9 mouse cellular contexts compared by ENCODE assay signal in genomic region chr14:76818256-76819010, GRCm38 (mm10).
DNase-seq lines count a peak whose midpoint lies in the region; TF ChIP-seq lines count a peak whose summit lies in the region.
"Had no signal": no experiment of that assay in that cellular context is flagged by ENCODE, and none has a peak within 500 bp of the region (broad histone marks: within the 10 kb centered on the region; RNA-seq: fewer than 3 reads in every experiment).

No protein-coding gene starts in this region.

- 53% methylated on average over 10 of the region's 10 CpGs for WGBS in kidney, adult 2 months

- peaks cover 38% of the 10 kb centered on the region for H3K4me1 ChIP-seq in kidney, adult 2 months (ENCODE audit: control insufficient read depth, insufficient read depth, low read length)

- no peak for TF ChIP-seq POLR2A in kidney, adult 2 months (IDR thresholded peaks at IDR 0.05; ENCODE audit: low read depth, low read length)

- no peak for TF ChIP-seq CTCF in kidney, adult 2 months (conservative IDR thresholded peaks at IDR 0.05; ENCODE audit: insufficient read depth, insufficient read length, low read depth, low read length)

- H3K36me3 ChIP-seq in kidney, adult 2 months (ENCODE audit: control insufficient read depth, insufficient read depth, low read length), result no peaks in the 10 kb centered on the region
- H3K36me3 ChIP-seq: embryonic facial prominence, embryonic 12.5 days had no signal

- DNase-seq in adrenal gland, postnatal 14 days, result peak; percentile 27
- DNase-seq in adrenal gland, postnatal 4 days (ENCODE audit: low spot score in 2 of 2), result no peak
- DNase-seq in CD4-positive helper T cell, adult 2 months (ENCODE audit: low read depth, low spot score), result peak; percentile 9
- peak; percentile 47 for DNase-seq in kidney, adult 2 months
- peak; percentile 80 to 88 for DNase-seq in lung, adult 18-20 months
- no peak for DNase-seq in spleen, adult 12 weeks (ENCODE audit: low spot score)
- no peak for DNase-seq in adrenal gland, postnatal 25 days
- no peak for DNase-seq in left cerebral cortex, adult 8-10 months (ENCODE audit: low spot score in 2 of 2)

- no peak overlapping the region for H3K4me3 ChIP-seq in kidney, adult 2 months (ENCODE audit: insufficient read depth, low read depth, low read length)
- H3K4me3 ChIP-seq: embryonic facial prominence, embryonic 12.5 days had no signal

- peak overlapping the region; percentile 10 for H3K27ac ChIP-seq in kidney, adult 2 months (ENCODE audit: insufficient read depth, low read depth, low read length)
- H3K27ac ChIP-seq: embryonic facial prominence, embryonic 12.5 days had no signal

- no peaks in the 10 kb centered on the region for H3K27me3 ChIP-seq in kidney, adult 2 months (replicated peaks; ENCODE audit: control insufficient read depth, insufficient read depth, low read length)
- H3K27me3 ChIP-seq: embryonic facial prominence, embryonic 12.5 days had no signal

Comparison
In these comparisons a context has a peak if more than half of its experiments do, and no peak if none do; other contexts are left out.
1. DNase-seq: peak in adrenal gland, postnatal 14 days (single experiment), CD4-positive helper T cell, adult 2 months (single experiment), kidney, adult 2 months (single experiment) and lung, adult 18-20 months (2 of 2); none in adrenal gland, postnatal 4 days (0 of 2), spleen, adult 12 weeks (single experiment), adrenal gland, postnatal 25 days (single experiment) and left cerebral cortex, adult 8-10 months (0 of 2).